Mouse (Mus musculus): ENCODE results near the gene Olfr572.

GRCm38 (mm10) chr7:102975843-102976242 is 51.6 kb downstream of the Olfr572 start, which contains the start of gene Olfr577:
- TF ChIP-seq CTCF (IDR thresholded peaks at IDR 0.05; ENCODE audit: borderline replicate concordance, extremely low read depth, insufficient read depth, insufficient read length) (no peak), POLR2A (IDR thresholded peaks at IDR 0.05; ENCODE audit: borderline replicate concordance, extremely low read depth, insufficient read depth, insufficient read length, poor library complexity, severe bottlenecking) (no peak)

Data from brain, embryonic 14.5 days (tissue).